Mouse (Mus musculus): ENCODE measurements around the gene Epor.

The Epor gene

DNA sequence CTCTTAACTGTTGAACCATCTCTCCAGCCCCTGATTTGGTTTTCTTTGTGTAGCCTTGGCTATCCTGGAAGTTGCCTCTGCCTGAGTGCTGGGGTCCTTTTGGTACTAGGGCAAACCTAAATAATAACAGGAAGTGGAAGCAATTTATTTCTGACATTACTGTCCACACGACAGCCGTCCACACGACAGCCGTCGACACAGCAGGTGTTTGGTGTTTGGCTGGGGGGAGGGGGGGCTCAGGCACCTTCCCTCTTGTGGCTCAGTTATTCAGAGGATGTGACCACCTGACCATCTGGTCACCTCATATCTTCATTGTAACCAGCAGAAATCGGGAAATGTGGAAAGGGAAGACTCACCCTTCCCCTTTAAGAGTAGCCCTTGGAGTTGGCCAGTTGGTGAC is 5.6 kb upstream of the Epor start:
- no peak for DNase-seq (ENCODE audit: low spot score)

- DNase-seq (ENCODE audit: low spot score), result peak; percentile 70
Measured at GRCm38 (mm10) chr9:21962416-21963059, 768 bp downstream of the Epor start.

- DNase-seq (ENCODE audit: low spot score), result no peak
Measured at GRCm38 (mm10) chr9:21962010-21962409, 1.3 kb downstream of the Epor start.

- no peak for DNase-seq (ENCODE audit: low spot score)
Measured at GRCm38 (mm10) chr9:21961366-21961980, 1.8 kb downstream of the Epor start.

- DNase-seq (ENCODE audit: low spot score), result no peak
Measured at GRCm38 (mm10) chr9:21960558-21961208, 2.6 kb downstream of the Epor start.

DNA sequence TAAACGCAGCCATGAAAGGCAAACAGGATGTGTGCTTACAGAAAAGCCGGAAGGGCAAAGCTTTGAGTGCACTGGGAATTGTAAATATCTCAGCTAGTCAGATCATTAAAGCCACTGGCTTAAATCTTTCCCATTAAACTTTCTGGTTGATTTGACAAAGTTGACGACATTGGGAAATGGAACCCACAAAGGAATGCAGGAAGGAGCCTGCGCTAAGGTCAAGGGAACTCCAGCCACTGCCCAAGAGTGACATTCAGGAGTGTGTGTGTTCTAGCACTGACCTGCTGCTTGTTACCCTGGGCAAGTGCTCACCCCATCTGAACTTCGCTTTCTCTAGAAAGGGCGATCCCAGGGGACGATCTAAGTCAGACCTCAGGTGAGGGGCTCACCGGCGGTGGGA is 3.2 kb downstream of the Epor start:
- DNase-seq (ENCODE audit: low spot score), result no peak

GRCm38 (mm10) chr9:21959244-21959643 is 4.1 kb downstream of the Epor start:
- DNase-seq (ENCODE audit: low spot score), result no peak

- DNase-seq (ENCODE audit: low spot score), result no peak
Measured at GRCm38 (mm10) chr9:21958372-21958771, 4.9 kb downstream of the Epor start.

DNA sequence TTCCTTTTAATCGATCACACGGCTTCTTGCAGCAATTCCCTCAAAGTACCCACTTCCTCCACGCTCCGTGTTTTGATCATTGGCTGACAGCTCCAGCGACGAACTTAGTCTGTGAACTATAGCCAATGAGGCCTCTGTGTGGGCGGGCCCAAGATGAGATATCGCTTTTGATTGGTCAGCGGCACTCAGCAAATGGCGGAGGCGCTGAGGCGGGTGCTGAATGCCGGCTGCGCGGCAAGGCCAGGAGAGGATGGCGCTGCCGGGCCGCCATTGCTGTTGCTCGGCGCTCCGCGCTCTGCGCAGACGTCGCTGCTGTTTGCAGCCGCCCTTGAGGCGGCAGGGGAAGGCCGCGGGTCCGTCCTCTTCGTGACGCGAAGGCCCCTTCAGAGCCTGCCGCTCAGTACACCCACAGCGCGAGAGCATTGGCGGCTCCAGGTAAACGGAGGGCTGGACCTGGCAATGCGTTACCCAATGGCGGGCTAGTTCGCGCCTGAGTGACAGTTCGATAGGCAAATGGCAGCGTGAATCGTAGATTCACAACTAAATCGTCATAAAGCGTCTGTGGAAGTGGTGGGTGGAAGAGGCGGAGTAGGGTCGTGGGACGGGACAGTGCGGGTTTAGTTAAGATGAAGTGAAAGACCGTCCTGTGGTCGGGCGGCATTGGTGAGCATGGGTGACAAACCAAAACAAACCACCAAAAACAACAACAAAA is 7.6 kb downstream of the Epor start, which contains the start of gene Swsap1:
Gene Swsap1 (plus strand): TSS at position 186 of the 712 bp plus-strand sequence.
- DNase-seq (ENCODE audit: low spot score), result peak; percentile 99

DNA sequence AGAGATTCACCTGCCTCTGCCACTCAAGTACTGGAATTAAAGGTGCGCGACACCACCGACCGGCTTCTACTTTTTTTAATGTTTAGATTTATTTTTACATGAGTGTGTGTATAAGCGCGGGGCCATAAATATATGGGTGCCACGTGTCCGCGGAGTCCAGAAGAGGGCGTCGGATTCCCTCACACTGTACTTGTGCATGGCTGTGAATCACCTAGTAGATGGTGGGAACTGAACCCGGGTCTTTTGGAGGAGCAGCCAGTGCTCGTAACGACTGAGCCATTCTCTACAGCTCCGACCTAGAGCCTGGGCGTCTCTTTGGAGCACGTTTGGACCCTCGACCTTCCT is 8.1 kb downstream of the Epor start:
- DNase-seq (ENCODE audit: low spot score), result no peak

DNA sequence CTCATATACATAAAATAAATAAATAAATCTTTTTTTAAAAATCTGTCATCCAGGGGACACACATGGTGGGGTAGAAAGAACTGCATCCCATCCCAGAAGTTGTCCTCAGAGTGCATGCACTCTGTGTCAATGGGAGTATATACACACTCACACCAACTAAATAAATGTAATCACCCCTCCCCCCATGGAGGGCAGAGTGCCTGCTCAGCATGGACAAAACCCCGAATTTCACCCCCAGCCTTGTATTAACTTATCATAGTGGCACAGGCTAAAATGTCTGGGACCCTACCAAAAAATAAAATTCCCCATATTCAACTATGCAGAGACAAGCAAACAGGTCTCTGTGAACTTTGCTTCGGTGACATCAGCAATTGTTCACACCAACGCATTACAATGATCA is 8.7 kb downstream of the Epor start:
- no peak for DNase-seq (ENCODE audit: low spot score)

DNA sequence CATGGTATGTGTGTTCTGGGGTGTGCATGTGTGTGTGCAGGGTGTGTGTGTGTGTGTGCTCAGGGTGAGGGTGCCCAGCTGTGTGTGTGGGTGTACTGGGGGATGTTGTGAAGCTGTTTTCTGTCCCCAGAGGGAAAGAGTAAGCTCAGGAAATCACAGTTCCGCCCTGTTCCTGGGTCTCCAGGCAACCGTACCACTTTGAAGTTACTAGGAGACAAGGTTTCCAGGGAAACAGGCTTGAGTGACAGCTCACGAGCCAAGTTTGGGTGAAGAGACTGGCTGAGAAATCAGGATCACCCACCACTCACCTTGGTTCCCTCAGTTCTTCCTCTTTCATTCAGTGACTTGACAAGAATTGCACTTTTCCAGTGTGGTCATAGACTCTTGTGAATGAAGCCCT is 9.7 kb downstream of the Epor start:
- peak; percentile 72 for DNase-seq (ENCODE audit: low spot score)

DNA sequence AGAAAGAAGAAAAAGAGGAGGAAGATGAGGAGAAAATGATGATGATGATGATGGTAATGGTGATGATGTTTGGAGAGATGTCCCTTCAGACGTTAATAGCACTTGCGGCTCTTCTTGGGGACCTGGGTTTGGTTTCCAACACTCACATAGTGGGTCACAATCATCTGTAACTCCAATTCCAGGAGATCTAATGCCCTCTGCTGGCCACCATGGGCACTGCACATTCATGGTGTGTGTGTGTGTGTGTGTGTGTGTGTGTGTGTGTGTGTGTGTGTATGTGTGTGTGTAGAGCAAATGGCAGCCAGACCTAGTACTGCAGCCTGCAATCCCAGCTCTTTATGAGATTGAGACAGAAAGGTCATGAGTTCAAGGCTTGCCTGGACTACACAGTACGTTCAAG is 11.3 kb downstream of the Epor start:
- DNase-seq (ENCODE audit: low spot score), result no peak

DNA sequence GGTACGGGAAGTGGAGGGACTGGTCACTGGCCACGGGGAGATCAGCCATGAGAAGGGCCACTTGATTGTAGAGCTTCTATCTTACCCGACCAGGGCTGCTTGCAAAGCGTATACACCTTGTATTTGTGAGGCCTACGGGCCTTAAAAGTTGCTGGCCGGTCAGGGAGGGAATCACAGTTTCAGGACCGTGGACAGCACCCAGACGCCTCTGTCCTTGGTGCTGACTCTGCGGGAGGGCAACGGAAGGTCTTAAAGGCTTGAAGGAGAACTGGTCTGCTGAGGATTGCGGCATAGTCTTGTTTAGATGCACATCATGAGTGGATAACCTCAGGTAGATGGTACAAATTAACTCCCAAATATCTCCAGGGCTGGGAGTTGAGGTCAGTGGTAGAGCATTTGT is 13.0 kb downstream of the Epor start:
- DNase-seq (ENCODE audit: low spot score), result no peak

DNA sequence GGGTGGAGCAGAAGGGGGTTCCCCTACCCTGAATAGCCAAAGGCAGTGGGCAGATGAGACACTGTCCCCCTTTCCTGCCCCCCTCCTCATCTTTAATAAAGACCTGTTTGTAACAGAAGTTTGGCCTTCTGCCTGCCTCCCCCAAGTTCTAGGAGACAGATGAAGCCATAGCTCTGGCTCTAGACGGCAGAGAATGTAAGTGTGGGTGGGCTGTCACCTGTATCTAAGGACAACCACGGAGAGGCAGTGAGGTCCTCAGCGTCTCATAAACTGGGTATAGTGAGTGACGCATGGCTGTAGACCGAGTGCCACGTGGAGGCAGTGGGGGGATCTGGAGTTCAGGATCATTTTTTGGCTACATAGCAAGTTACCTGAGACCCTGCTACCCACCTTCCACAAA is 14.5 kb downstream of the Epor start:
- DNase-seq (ENCODE audit: low spot score), result no peak

DNA sequence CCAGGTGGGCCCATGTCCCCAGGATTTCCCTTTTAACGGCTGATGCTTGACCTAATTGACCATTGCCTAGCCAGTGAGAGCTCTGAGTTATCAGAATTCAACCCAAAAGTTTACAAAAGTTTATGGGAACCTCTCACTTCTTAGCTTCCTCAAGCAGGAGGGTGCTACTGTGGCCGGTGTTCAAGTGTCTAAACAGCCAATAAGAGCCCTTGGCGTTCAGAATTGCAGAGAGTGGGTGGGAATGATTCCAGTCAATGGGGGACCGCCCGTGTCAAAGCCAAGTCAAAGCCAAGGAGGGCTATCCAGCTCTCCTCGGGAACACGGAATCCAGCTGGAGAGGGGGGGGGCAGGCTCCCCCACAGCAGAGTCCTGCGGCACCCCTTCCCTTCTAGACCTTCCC is 15.2 kb downstream of the Epor start:
- DNase-seq (ENCODE audit: low spot score), result no peak

- no peak for DNase-seq (ENCODE audit: low spot score)
Measured at GRCm38 (mm10) chr9:21947540-21948130, 15.7 kb downstream of the Epor start.

- no peak for DNase-seq (ENCODE audit: low spot score)
Measured at GRCm38 (mm10) chr9:21944267-21944666, 19.0 kb downstream of the Epor start.

GRCm38 (mm10) chr9:21943638-21944037 is 19.7 kb downstream of the Epor start:
- no peak for DNase-seq (ENCODE audit: low spot score)

GRCm38 (mm10) chr9:21943046-21943445 is 20.3 kb downstream of the Epor start:
- no peak for DNase-seq (ENCODE audit: low spot score)

- no peak for DNase-seq (ENCODE audit: low spot score)
Measured at GRCm38 (mm10) chr9:21938234-21938855, 25.0 kb downstream of the Epor start.

- no peak for DNase-seq (ENCODE audit: low spot score)
Measured at GRCm38 (mm10) chr9:21937711-21938175, 25.6 kb downstream of the Epor start.
